Comparison of ENCODE assay signal across 17 mouse cellular contexts in genomic region chr9:120024625-120025024, GRCm38 (mm10). TPM values are rescaled to one million over a fixed set of nuclear protein-coding genes. Genes with fewer than 3 reads are reported as not detected.
DNase-seq lines count a peak whose midpoint lies in the region; ATAC-seq and TF ChIP-seq lines count a peak whose summit lies in the region.
"Had no signal": no experiment of that assay in that cellular context is flagged by ENCODE, and none has a peak within 500 bp of the region (broad histone marks: within the 10 kb centered on the region; RNA-seq: fewer than 3 reads in every experiment).

No protein-coding gene starts in this region.

- ATAC-seq in heart, embryonic 12.5 days (ENCODE audit: insufficient number of reproducible peaks, low FRiP score), result no peak
- no peak for ATAC-seq in heart, embryonic 16.5 days (replicated peaks; ENCODE audit: extremely low read depth, insufficient read depth, low FRiP score)
- no peak for ATAC-seq in heart, postnatal 0 days (ENCODE audit: insufficient read depth, low read depth)
- no peak for ATAC-seq in megakaryocyte-erythroid progenitor cell, adult 5-6 weeks (replicated peaks; ENCODE audit: low FRiP score, low TSS enrichment, poor library complexity, severe bottlenecking)
- ATAC-seq: forebrain, embryonic 16.5 days; hindbrain, embryonic 16.5 days; inflammation-experienced regulatory T-cells, adult 6 months; intestine, postnatal 0 days had no signal

- intact Hi-C loops in heart, postnatal 36 days (cut with DNase I), result no loop called here

- DNase-seq in heart, adult 11 months, result peak; percentile 88
- no peak for DNase-seq in heart, adult 8-10 months (ENCODE audit: low spot score)
- DNase-seq in heart, postnatal 36 days, result no peak
- no peak for DNase-seq in heart, postnatal 0 days (ENCODE audit: low spot score)
- DNase-seq: adrenal gland, adult 2 months; kidney, adult 8-10 months had no signal

- H3K4me2 ChIP-seq in heart, embryonic 12.5 days, result peak overlapping the region; percentile 73; the same call in 1 of the 2 replicates
- no peak overlapping the region; the same call in 1 of the 2 replicates for H3K4me2 ChIP-seq in heart, embryonic 16.5 days (ENCODE audit: low read depth, low read length)
- no peak overlapping the region for H3K4me2 ChIP-seq in heart, postnatal 0 days (ENCODE audit: low read depth, low read length)
- H3K4me2 ChIP-seq: embryonic facial prominence, embryonic 13.5 days; forebrain, embryonic 12.5 days; hindbrain, embryonic 12.5 days had no signal

- no peak for TF ChIP-seq EP300 in heart, postnatal 0 days (IDR thresholded peaks at IDR 0.05; ENCODE audit: low read depth)

- TF ChIP-seq CTCF in heart, postnatal 0 days (IDR thresholded peaks at IDR 0.05; ENCODE audit: low read depth), result no peak

- 64% methylated on average over 5 of the region's 5 CpGs for WGBS in heart, embryonic 12.5 days
- WGBS in heart, embryonic 16.5 days, result 69% methylated on average over 5 of the region's 5 CpGs
- 57% methylated on average over 5 of the region's 5 CpGs for WGBS in heart, postnatal 0 days

- no peaks in the 10 kb centered on the region for H3K9me3 ChIP-seq in heart, embryonic 12.5 days (replicated peaks)
- no peaks in the 10 kb centered on the region for H3K9me3 ChIP-seq in heart, embryonic 16.5 days (replicated peaks; ENCODE audit: control insufficient read depth, low read length)
- H3K9me3 ChIP-seq in heart, postnatal 0 days (replicated peaks; ENCODE audit: control insufficient read depth, low read length), result no peaks in the 10 kb centered on the region
- H3K9me3 ChIP-seq: embryonic facial prominence, embryonic 13.5 days; forebrain, embryonic 12.5 days; hindbrain, embryonic 12.5 days had no signal

- no peaks in the 10 kb centered on the region for H3K27me3 ChIP-seq in heart, embryonic 12.5 days (replicated peaks)
- H3K27me3 ChIP-seq in heart, embryonic 16.5 days (ENCODE audit: control insufficient read depth, insufficient read depth, low read length), result no peaks in the 10 kb centered on the region
- no peaks in the 10 kb centered on the region for H3K27me3 ChIP-seq in heart, postnatal 0 days (ENCODE audit: control insufficient read depth, insufficient read depth, low read length)
- H3K27me3 ChIP-seq: embryonic facial prominence, embryonic 13.5 days had no signal

- H3K9ac ChIP-seq in heart, embryonic 12.5 days, result peak overlapping the region; percentile 44; the same call in 1 of the 2 replicates
- peak overlapping the region; percentile 67 for H3K9ac ChIP-seq in heart, embryonic 16.5 days (ENCODE audit: low read length)
- H3K9ac ChIP-seq in heart, postnatal 0 days (replicated peaks; ENCODE audit: low read depth, low read length), result no peak overlapping the region
- H3K9ac ChIP-seq: embryonic facial prominence, embryonic 13.5 days; forebrain, embryonic 12.5 days; hindbrain, embryonic 12.5 days had no signal

- peak overlapping the region; percentile 99 for H3K27ac ChIP-seq in heart, embryonic 12.5 days (ENCODE audit: poor library complexity, severe bottlenecking)
- peak overlapping the region; percentile 99 for H3K27ac ChIP-seq in heart, embryonic 16.5 days (ENCODE audit: low read length)
- peak overlapping the region; percentile 98 for H3K27ac ChIP-seq in heart, postnatal 0 days (ENCODE audit: low read depth)
- H3K27ac ChIP-seq: embryonic facial prominence, embryonic 13.5 days; forebrain, embryonic 12.5 days; hindbrain, embryonic 12.5 days had no signal

- H3K4me1 ChIP-seq in heart, embryonic 12.5 days (replicated peaks), result peaks cover 49% of the 10 kb centered on the region
- H3K4me1 ChIP-seq in heart, embryonic 16.5 days (ENCODE audit: control insufficient read depth, insufficient read depth, low read length), result peaks cover 38% of the 10 kb centered on the region
- peaks cover 28% of the 10 kb centered on the region for H3K4me1 ChIP-seq in heart, postnatal 0 days (ENCODE audit: control insufficient read depth, insufficient read depth)

- H3K4me3 ChIP-seq in heart, embryonic 12.5 days, result no peak overlapping the region
- H3K4me3 ChIP-seq in heart, embryonic 16.5 days (ENCODE audit: low read length), result no peak overlapping the region
- no peak overlapping the region for H3K4me3 ChIP-seq in heart, postnatal 0 days (ENCODE audit: low read depth, low read length)
- H3K4me3 ChIP-seq: embryonic facial prominence, embryonic 13.5 days; forebrain, embryonic 12.5 days; hindbrain, embryonic 12.5 days had no signal

- H3K36me3 ChIP-seq in heart, embryonic 12.5 days, result peaks cover 3% of the 10 kb centered on the region
- no peaks in the 10 kb centered on the region for H3K36me3 ChIP-seq in heart, embryonic 16.5 days (ENCODE audit: control insufficient read depth, insufficient read depth)
- peaks cover 2% of the 10 kb centered on the region; the same call in 1 of the 2 replicates for H3K36me3 ChIP-seq in heart, postnatal 0 days (replicated peaks; ENCODE audit: control insufficient read depth, insufficient read depth, low read length)
- H3K36me3 ChIP-seq: embryonic facial prominence, embryonic 13.5 days; forebrain, embryonic 12.5 days; hindbrain, embryonic 12.5 days had no signal

RNA-seq across cellular contexts. Expression of gene Xirp1, which starts 1.2 kb away (rescaled TPM):
- total RNA-seq in heart, adult 8-10 months (2022), result 100 to 1,000 TPM; 130 to 157 (median 141) TPM
- 82.9 and 92.6 TPM in 2 replicates for polyA plus RNA-seq in heart, embryonic 12.5 days (2016; fragmentation: Nextera tagmentation; extraction: Ambion mirVana)
- total RNA-seq in heart, postnatal 36 days (2021), result 100 to 1,000 TPM; 122 to 127 TPM
- polyA plus RNA-seq in heart, embryonic 16.5 days (2015; fragmentation: Nextera tagmentation; extraction: Ambion mirVana), result 54.9 and 56.1 TPM in 2 replicates
- total RNA-seq in heart, postnatal 0 days (2014; rRNA removed; ENCODE audit: low replicate concordance), result 140 and 178 TPM in 2 replicates
- 38.4 and 45.1 TPM in 2 replicates for polyA plus RNA-seq in heart, postnatal 0 days (2015; fragmentation: Nextera tagmentation; extraction: Ambion mirVana)
- not detected in 2 replicates for total RNA-seq in megakaryocyte-erythroid progenitor cell, adult 5-6 weeks (2014; fragmentation: Nextera tagmentation)
- total RNA-seq in megakaryocyte-erythroid progenitor cell, adult 5-6 weeks (2017), result not detected in 2 replicates
- total RNA-seq: granulocyte monocyte progenitor cell, adult 5-6 weeks had no signal
- polyA plus RNA-seq: forebrain, embryonic 16.5 days; hindbrain, embryonic 16.5 days; inflammation-experienced regulatory T-cells, adult 6 months had no signal

RNA-seq across cellular contexts. Expression of gene Csrnp1, which starts 40.2 kb away (rescaled TPM):
- total RNA-seq in heart, adult 8-10 months (2022), result 10 to 100 TPM; 10.9 to 32.1 (median 16.1) TPM
- polyA plus RNA-seq in heart, embryonic 12.5 days (2016; fragmentation: Nextera tagmentation; extraction: Ambion mirVana), result 8.2 TPM in 2 replicates
- 10 to 100 TPM; 11.1 to 29.3 TPM for total RNA-seq in heart, postnatal 36 days (2021)
- polyA plus RNA-seq in heart, embryonic 16.5 days (2015; fragmentation: Nextera tagmentation; extraction: Ambion mirVana), result 6.5 and 9.4 TPM in 2 replicates
- total RNA-seq in heart, postnatal 0 days (2014; rRNA removed; ENCODE audit: low replicate concordance), result 23.8 and 96.9 TPM in 2 replicates
- 4.0 and 4.2 TPM in 2 replicates for polyA plus RNA-seq in heart, postnatal 0 days (2015; fragmentation: Nextera tagmentation; extraction: Ambion mirVana)
- total RNA-seq in megakaryocyte-erythroid progenitor cell, adult 5-6 weeks (2014; fragmentation: Nextera tagmentation), result 1.6 and 3.1 TPM in 2 replicates
- 8.0 and 15.6 TPM in 2 replicates for total RNA-seq in megakaryocyte-erythroid progenitor cell, adult 5-6 weeks (2017)

RNA-seq across cellular contexts. Expression of gene Cx3cr1, which starts 45.1 kb away (rescaled TPM):
- 1 to 10 TPM in 2 of 4 experiments, under 1 TPM in 2; 0.89 to 1.3 (median 1.1) TPM for total RNA-seq in heart, adult 8-10 months (2022)
- 4.4 and 4.9 TPM in 2 replicates for polyA plus RNA-seq in heart, embryonic 12.5 days (2016; fragmentation: Nextera tagmentation; extraction: Ambion mirVana)
- total RNA-seq in heart, postnatal 36 days (2021), result 1 to 10 TPM; 3.1 to 5.4 TPM
- polyA plus RNA-seq in heart, embryonic 16.5 days (2015; fragmentation: Nextera tagmentation; extraction: Ambion mirVana), result 6.1 and 6.2 TPM in 2 replicates
- 1.5 and 5.2 TPM in 2 replicates for total RNA-seq in heart, postnatal 0 days (2014; rRNA removed; ENCODE audit: low replicate concordance)
- 4.1 and 4.7 TPM in 2 replicates for polyA plus RNA-seq in heart, postnatal 0 days (2015; fragmentation: Nextera tagmentation; extraction: Ambion mirVana)
- total RNA-seq in megakaryocyte-erythroid progenitor cell, adult 5-6 weeks (2014; fragmentation: Nextera tagmentation), result 0.17 TPM in 1 of 2 replicates, not detected in the other
- 1.4 and 2.1 TPM in 2 replicates for total RNA-seq in megakaryocyte-erythroid progenitor cell, adult 5-6 weeks (2017)

Comparison
In these comparisons a context has a peak if more than half of its experiments do, and no peak if none do; other contexts are left out.
1. RNA of gene Xirp1, which starts 1.2 kb away (total RNA-seq): 130 to 157 TPM in heart, adult 8-10 months, 140 to 178 TPM in heart, postnatal 0 days and 122 to 127 TPM in heart, postnatal 36 days; not detected in megakaryocyte-erythroid progenitor cell, adult 5-6 weeks; every median in the first group is over 100 times any median in the second.
2. Peak in every context shown above with its lines, with median percentiles within 50 percentile points of each other: H3K27ac ChIP-seq.